Mouse (Mus musculus): ENCODE measurements around the gene Ptx4. TPM values are rescaled to one million over a fixed set of nuclear protein-coding genes. Genes with fewer than 3 reads are reported as not detected.

Gene Ptx4
- polyA plus RNA-seq, 1 experiment, result 0.16 TPM

Other genes starting within 250 kb of the Ptx4 start
- gene Nubp2, start 234.4 kb upstream of the Ptx4 start, polyA plus RNA-seq (2012; rRNA removed), result 29.0 and 31.4 TPM in 2 replicates
- 69.1 and 78.1 TPM in 2 replicates for gene Spsb3, start 234.1 kb upstream of the Ptx4 start, polyA plus RNA-seq (2012; rRNA removed)
- 63.7 and 67.9 TPM in 2 replicates for gene Eme2, start 225.7 kb upstream of the Ptx4 start, polyA plus RNA-seq (2012; rRNA removed)
- 111 and 127 TPM in 2 replicates for gene Mrps34, start 225.6 kb upstream of the Ptx4 start, polyA plus RNA-seq (2012; rRNA removed)
- gene Nme3, start 224.3 kb upstream of the Ptx4 start, polyA plus RNA-seq (2012; rRNA removed), result 76.8 and 81.6 TPM in 2 replicates
- gene Mapk8ip3, start 183.8 kb upstream of the Ptx4 start, polyA plus RNA-seq (2012; rRNA removed), result 325 and 357 TPM in 2 replicates
- 4.6 and 6.3 TPM in 2 replicates for gene Jpt2, start 160.1 kb upstream of the Ptx4 start, polyA plus RNA-seq (2012; rRNA removed)
- 21.5 and 22.2 TPM in 2 replicates for gene Cramp1l, start 105.0 kb upstream of the Ptx4 start, polyA plus RNA-seq (2012; rRNA removed)
- gene Ift140, start 104.7 kb upstream of the Ptx4 start, polyA plus RNA-seq (2012; rRNA removed), result 19.0 and 23.6 TPM in 2 replicates
- 16.2 and 16.3 TPM in 2 replicates for gene Tmem204, start 37.2 kb upstream of the Ptx4 start, polyA plus RNA-seq (2012; rRNA removed)
- 19.0 and 27.2 TPM in 2 replicates for gene Telo2, start 4.8 kb upstream of the Ptx4 start, polyA plus RNA-seq (2012; rRNA removed)
- gene Clcn7, start 12.6 kb downstream of the Ptx4 start, polyA plus RNA-seq (2012; rRNA removed), result 45.6 and 51.4 TPM in 2 replicates
- gene Ccdc154, start 41.7 kb downstream of the Ptx4 start, polyA plus RNA-seq (2012; rRNA removed), result 0.04 TPM in 1 of 2 replicates, not detected in the other
- not detected in 2 replicates for gene Gm38655, start 54.7 kb downstream of the Ptx4 start, polyA plus RNA-seq (2012; rRNA removed)
- gene BC003965, start 63.8 kb downstream of the Ptx4 start, polyA plus RNA-seq (2012; rRNA removed), result 21.9 and 23.4 TPM in 2 replicates
- gene Unkl, start 67.6 kb downstream of the Ptx4 start, polyA plus RNA-seq (2012; rRNA removed), result 41.1 and 42.1 TPM in 2 replicates
- gene Gnptg, start 119.4 kb downstream of the Ptx4 start, polyA plus RNA-seq (2012; rRNA removed), result 126 and 128 TPM in 2 replicates
- gene Tsr3, start 119.4 kb downstream of the Ptx4 start, polyA plus RNA-seq (2012; rRNA removed), result 33.9 and 41.4 TPM in 2 replicates
- gene Baiap3, start 135.6 kb downstream of the Ptx4 start, polyA plus RNA-seq (2012; rRNA removed), result 12.5 and 18.6 TPM in 2 replicates
- gene Ube2i, start 153.9 kb downstream of the Ptx4 start, polyA plus RNA-seq (2012; rRNA removed), result 265 and 295 TPM in 2 replicates
- not detected in 2 replicates for gene Prss34, start 177.6 kb downstream of the Ptx4 start, polyA plus RNA-seq (2012; rRNA removed)
- gene Prss28, start 187.9 kb downstream of the Ptx4 start, polyA plus RNA-seq (2012; rRNA removed), result not detected in 2 replicates
- not detected in 2 replicates for gene Prss29, start 197.9 kb downstream of the Ptx4 start, polyA plus RNA-seq (2012; rRNA removed)
- gene Tpsab1, start 224.8 kb downstream of the Ptx4 start, polyA plus RNA-seq (2012; rRNA removed), result not detected in 2 replicates
- gene Tpsb2, start 245.5 kb downstream of the Ptx4 start, polyA plus RNA-seq (2012; rRNA removed), result not detected in 2 replicates
- gene Tpsg1, start 248.5 kb downstream of the Ptx4 start, polyA plus RNA-seq (2012; rRNA removed), result not detected in 2 replicates